Mouse (Mus musculus): ENCODE measurements around the gene Mpv17l. TPM values are rescaled to one million over a fixed set of nuclear protein-coding genes. Genes with fewer than 3 reads are reported as not detected.
A peak's percentile ranks its signal among the peaks of the same experiment; 100 is the strongest.
"Not testable (repeated sequence)": the region's sequence is repeated elsewhere in the genome, so short reads cannot be mapped to it uniquely, and the experiment has no call there.

The Mpv17l gene
- polyA plus RNA-seq, 1 experiment = 0.20 TPM

GRCm38 (mm10) chr16:13894097-13894496, 8.9 kb upstream of the Mpv17l start:
- H3K9me3 ChIP-seq = no peaks in the 10 kb centered on the region
- no peaks in the 10 kb centered on the region for H3K27me3 ChIP-seq (replicated peaks)
- no peaks in the 10 kb centered on the region for H3K36me3 ChIP-seq (replicated peaks; ENCODE audit: low read length)
- no peak for TF ChIP-seq FLI1 (IDR thresholded peaks at IDR 0.05; ENCODE audit: low read length)
- TF ChIP-seq GATA1 (IDR thresholded peaks at IDR 0.05; ENCODE audit: borderline replicate concordance, low read length) = no peak
- peaks cover 23% of the 10 kb centered on the region for H3K4me1 ChIP-seq
- H3K4me3 ChIP-seq (replicated peaks) = no peak overlapping the region

- Histone ChIP-seq H3K4me1 (peaks cover 27% of the 10 kb centered on the region), H3K36me3 (replicated peaks; ENCODE audit: low read length) (no peaks in the 10 kb centered on the region), H3K9me3 (no peaks in the 10 kb centered on the region), H3K27me3 (replicated peaks) (no peaks in the 10 kb centered on the region), H3K4me3 (replicated peaks) (no peak overlapping the region)
- TF ChIP-seq GATA1 (IDR thresholded peaks at IDR 0.05; ENCODE audit: borderline replicate concordance, low read length) = no peak
- TF ChIP-seq FLI1 (IDR thresholded peaks at IDR 0.05; ENCODE audit: low read length) = no peak
Measured at GRCm38 (mm10) chr16:13895740-13896139, 7.2 kb upstream of the Mpv17l start.

GRCm38 (mm10) chr16:13896357-13896756, 6.6 kb upstream of the Mpv17l start:
- TF ChIP-seq FLI1 (IDR thresholded peaks at IDR 0.05; ENCODE audit: low read length) (no peak), GATA1 (IDR thresholded peaks at IDR 0.05; ENCODE audit: borderline replicate concordance, low read length) (no peak)
- Histone ChIP-seq H3K4me1 (peaks cover 29% of the 10 kb centered on the region), H3K36me3 (replicated peaks; ENCODE audit: low read length) (no peaks in the 10 kb centered on the region), H3K27me3 (replicated peaks) (no peaks in the 10 kb centered on the region), H3K9me3 (no peaks in the 10 kb centered on the region), H3K4me3 (replicated peaks) (no peak overlapping the region)

- no peak overlapping the region for H3K4me3 ChIP-seq (replicated peaks)
- TF ChIP-seq GATA1 (IDR thresholded peaks at IDR 0.05; ENCODE audit: borderline replicate concordance, low read length) (no peak), FLI1 (IDR thresholded peaks at IDR 0.05; ENCODE audit: low read length) (no peak)
- H3K36me3 ChIP-seq (replicated peaks; ENCODE audit: low read length) = no peaks in the 10 kb centered on the region
- H3K27me3 ChIP-seq (replicated peaks) = no peaks in the 10 kb centered on the region
- H3K4me1 ChIP-seq = peaks cover 43% of the 10 kb centered on the region
- H3K9me3 ChIP-seq = no peaks in the 10 kb centered on the region
Measured at GRCm38 (mm10) chr16:13898981-13899380, 4.0 kb upstream of the Mpv17l start.

DNA sequence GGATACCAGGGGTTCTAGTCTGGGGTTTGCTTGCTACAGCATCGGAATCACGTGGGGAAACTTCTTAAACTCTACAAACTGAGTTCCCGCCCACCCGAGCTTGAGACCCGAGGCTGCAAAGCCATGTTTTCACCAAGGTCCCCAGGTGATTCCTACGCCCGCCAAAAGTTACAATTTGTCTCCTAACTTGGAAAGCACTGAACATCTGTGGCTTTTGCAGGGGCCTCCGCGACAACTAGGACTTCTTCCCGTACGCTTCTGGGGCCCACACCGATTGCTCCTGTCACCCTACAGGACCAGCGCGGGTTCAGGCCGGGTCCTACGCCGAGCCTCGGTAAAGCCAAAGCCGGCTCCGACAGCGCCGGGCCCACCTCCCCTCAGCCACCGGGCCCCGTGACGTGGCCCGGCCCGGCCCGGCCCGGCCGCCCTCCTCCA, 547 bp upstream of the Mpv17l start:
- no peaks in the 10 kb centered on the region for H3K27me3 ChIP-seq (replicated peaks)
- TF ChIP-seq GATA1 (IDR thresholded peaks at IDR 0.05; ENCODE audit: borderline replicate concordance, low read length) (no peak), FLI1 (IDR thresholded peaks at IDR 0.05; ENCODE audit: low read length) (no peak)
- H3K36me3 ChIP-seq (replicated peaks; ENCODE audit: low read length) = peaks cover 8% of the 10 kb centered on the region
- no peaks in the 10 kb centered on the region for H3K9me3 ChIP-seq
- H3K4me3 ChIP-seq (replicated peaks) = peak overlapping the region; percentile 97
- H3K4me1 ChIP-seq = peaks cover 48% of the 10 kb centered on the region

DNA sequence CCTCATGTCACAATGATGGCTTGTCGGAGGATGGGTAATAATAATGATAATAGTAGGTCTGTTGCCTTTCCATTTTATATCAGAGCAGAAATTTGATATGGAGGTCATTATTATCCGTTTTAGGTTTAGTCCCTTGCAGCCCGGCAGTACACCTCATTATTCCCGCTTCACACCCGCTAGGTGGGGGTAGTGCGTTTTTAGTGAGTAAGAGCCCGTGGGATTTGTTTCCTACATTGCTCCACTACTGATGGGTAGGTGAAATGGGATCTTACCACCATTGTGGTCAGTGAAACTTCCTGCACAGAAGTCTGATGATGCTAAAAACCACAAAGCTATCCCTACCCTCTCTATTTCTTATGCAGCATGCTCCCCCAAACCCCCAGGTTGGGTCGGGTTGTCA, 527 bp downstream of the Mpv17l start:
- peaks cover 10% of the 10 kb centered on the region for H3K36me3 ChIP-seq (replicated peaks; ENCODE audit: low read length)
- peaks cover 44% of the 10 kb centered on the region for H3K4me1 ChIP-seq
- peak overlapping the region; percentile 97 for H3K4me3 ChIP-seq (replicated peaks)
- H3K27me3 ChIP-seq (replicated peaks) = no peaks in the 10 kb centered on the region
- TF ChIP-seq FLI1 (IDR thresholded peaks at IDR 0.05; ENCODE audit: low read length) (no peak), GATA1 (IDR thresholded peaks at IDR 0.05; ENCODE audit: borderline replicate concordance, low read length) (no peak)
- no peaks in the 10 kb centered on the region for H3K9me3 ChIP-seq

GRCm38 (mm10) chr16:13907297-13907696, 4.3 kb downstream of the Mpv17l start:
- TF ChIP-seq FLI1 (IDR thresholded peaks at IDR 0.05; ENCODE audit: low read length) (no peak), GATA1 (IDR thresholded peaks at IDR 0.05; ENCODE audit: borderline replicate concordance, low read length) (no peak)
- Histone ChIP-seq H3K36me3 (replicated peaks; ENCODE audit: low read length) (peaks cover 10% of the 10 kb centered on the region), H3K27me3 (replicated peaks) (no peaks in the 10 kb centered on the region), H3K9me3 (no peaks in the 10 kb centered on the region), H3K4me3 (replicated peaks) (no peak overlapping the region), H3K4me1 (peaks cover 19% of the 10 kb centered on the region)

- Histone ChIP-seq H3K4me3 (replicated peaks) (no peak overlapping the region), H3K27me3 (replicated peaks) (no peaks in the 10 kb centered on the region), H3K9me3 (peaks cover 29% of the 10 kb centered on the region), H3K36me3 (replicated peaks; ENCODE audit: low read length) (peaks cover 17% of the 10 kb centered on the region), H3K4me1 (no peaks in the 10 kb centered on the region)
- TF ChIP-seq FLI1 (IDR thresholded peaks at IDR 0.05; ENCODE audit: low read length) (no peak), GATA1 (IDR thresholded peaks at IDR 0.05; ENCODE audit: borderline replicate concordance, low read length) (no peak)
Measured at GRCm38 (mm10) chr16:13920093-13920492, 17.1 kb downstream of the Mpv17l start.

- H3K27me3 ChIP-seq (replicated peaks) = no peaks in the 10 kb centered on the region
Measured at GRCm38 (mm10) chr16:13921063-13921462, 18.1 kb downstream of the Mpv17l start.

GRCm38 (mm10) chr16:13921781-13922180, 18.8 kb downstream of the Mpv17l start:
- Histone ChIP-seq H3K9me3 (peaks cover 29% of the 10 kb centered on the region), H3K36me3 (replicated peaks; ENCODE audit: low read length) (peaks cover 17% of the 10 kb centered on the region), H3K27me3 (replicated peaks) (no peaks in the 10 kb centered on the region), H3K4me3 (replicated peaks) (no peak overlapping the region), H3K4me1 (no peaks in the 10 kb centered on the region)
- no peak for TF ChIP-seq GATA1 (IDR thresholded peaks at IDR 0.05; ENCODE audit: borderline replicate concordance, low read length)
- TF ChIP-seq FLI1 (IDR thresholded peaks at IDR 0.05; ENCODE audit: low read length) = no peak

More at GRCm38 (mm10) chr16:13921063-13921462, 18.1 kb downstream of the Mpv17l start:
- no peaks in the 10 kb centered on the region for H3K4me1 ChIP-seq
- TF ChIP-seq GATA1 (IDR thresholded peaks at IDR 0.05; ENCODE audit: borderline replicate concordance, low read length) (no peak), FLI1 (IDR thresholded peaks at IDR 0.05; ENCODE audit: low read length) (no peak)
- peaks cover 17% of the 10 kb centered on the region for H3K36me3 ChIP-seq (replicated peaks; ENCODE audit: low read length)
- peaks cover 29% of the 10 kb centered on the region for H3K9me3 ChIP-seq
- no peak overlapping the region for H3K4me3 ChIP-seq (replicated peaks)

- H3K27me3 ChIP-seq (replicated peaks); H3K4me1 ChIP-seq; H3K4me3 ChIP-seq (replicated peaks): not testable (repeated sequence)
- Histone ChIP-seq H3K9me3 (peaks cover 26% of the 10 kb centered on the region), H3K36me3 (replicated peaks; ENCODE audit: low read length) (peaks cover 17% of the 10 kb centered on the region)
Measured at GRCm38 (mm10) chr16:13922499-13922898, 19.5 kb downstream of the Mpv17l start.

- H3K4me1 ChIP-seq = not testable (repeated sequence)
Measured at GRCm38 (mm10) chr16:13922966-13923365, 20.0 kb downstream of the Mpv17l start.

More at GRCm38 (mm10) chr16:13922966-13923365, 20.0 kb downstream of the Mpv17l start:
- H3K27me3 ChIP-seq (replicated peaks); H3K4me3 ChIP-seq (replicated peaks): not testable (repeated sequence)
- peaks cover 16% of the 10 kb centered on the region for H3K36me3 ChIP-seq (replicated peaks; ENCODE audit: low read length)
- H3K9me3 ChIP-seq = peaks cover 21% of the 10 kb centered on the region

All from megakaryocyte, embryonic 14.5 days (primary cell).